Mouse (Mus musculus): ENCODE data around the gene Chrna3. TPM values are rescaled to one million over a fixed set of nuclear protein-coding genes. Genes with fewer than 3 reads are reported as not detected.

Chrna3 gene
- polyA plus RNA-seq, 1 experiment = 0.05 TPM

- no peaks in the 10 kb centered on the region for H3K36me3 ChIP-seq (ENCODE audit: control insufficient read depth, insufficient read depth, low read length)
- no peak for TF ChIP-seq POLR2A (IDR thresholded peaks at IDR 0.05; ENCODE audit: control insufficient read depth, low read depth, low read length)
- TF ChIP-seq CTCF (IDR thresholded peaks at IDR 0.05; ENCODE audit: control insufficient read depth, insufficient read depth, insufficient replicate concordance, low read depth, low read length) = no peak
- no peak overlapping the region for H3K27ac ChIP-seq (ENCODE audit: control insufficient read depth, insufficient read depth, low read depth, low read length)
- H3K27me3 ChIP-seq (ENCODE audit: control insufficient read depth, insufficient read depth, low read length) = no peaks in the 10 kb centered on the region
- peaks cover 11% of the 10 kb centered on the region for H3K4me1 ChIP-seq (ENCODE audit: control insufficient read depth, insufficient read depth, low read length)
- H3K4me3 ChIP-seq (ENCODE audit: control insufficient read depth, low read depth, low read length) = no peak overlapping the region
Observed at GRCm38 (mm10) chr9:55046764-55047163, 20.4 kb upstream of the Chrna3 start.

DNA sequence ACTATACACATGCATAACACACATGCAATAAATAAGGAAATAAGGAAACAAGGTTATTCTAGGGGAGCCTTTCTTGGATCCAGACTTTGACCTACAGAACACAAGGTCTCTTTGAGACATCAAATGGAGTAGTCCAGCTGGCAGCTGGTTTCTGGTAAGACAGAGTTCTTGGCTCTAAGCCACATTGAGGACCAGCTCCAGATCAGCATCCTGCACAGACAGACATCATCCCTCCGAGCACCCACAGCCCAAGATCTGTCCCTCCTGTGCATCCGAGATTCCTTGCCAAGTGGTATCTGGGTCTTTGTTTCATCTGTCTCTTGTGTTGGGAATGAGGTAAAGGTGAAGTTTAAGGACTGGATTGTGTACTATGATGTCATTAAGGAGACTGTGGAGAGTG, 18.6 kb upstream of the Chrna3 start:
- H3K4me3 ChIP-seq (ENCODE audit: control insufficient read depth, low read depth, low read length) = no peak overlapping the region
- H3K4me1 ChIP-seq (ENCODE audit: control insufficient read depth, insufficient read depth, low read length) = peaks cover 11% of the 10 kb centered on the region
- no peaks in the 10 kb centered on the region for H3K36me3 ChIP-seq (ENCODE audit: control insufficient read depth, insufficient read depth, low read length)
- H3K27me3 ChIP-seq (ENCODE audit: control insufficient read depth, insufficient read depth, low read length) = no peaks in the 10 kb centered on the region
- no peak overlapping the region for H3K27ac ChIP-seq (ENCODE audit: control insufficient read depth, insufficient read depth, low read depth, low read length)
- no peak for TF ChIP-seq CTCF (IDR thresholded peaks at IDR 0.05; ENCODE audit: control insufficient read depth, insufficient read depth, insufficient replicate concordance, low read depth, low read length)
- no peak for TF ChIP-seq POLR2A (IDR thresholded peaks at IDR 0.05; ENCODE audit: control insufficient read depth, low read depth, low read length)

GRCm38 (mm10) chr9:55043688-55044087, 17.3 kb upstream of the Chrna3 start:
- H3K27me3 ChIP-seq (ENCODE audit: control insufficient read depth, insufficient read depth, low read length) = no peaks in the 10 kb centered on the region
- peaks cover 7% of the 10 kb centered on the region for H3K4me1 ChIP-seq (ENCODE audit: control insufficient read depth, insufficient read depth, low read length)
- H3K27ac ChIP-seq (ENCODE audit: control insufficient read depth, insufficient read depth, low read depth, low read length) = no peak overlapping the region
- TF ChIP-seq CTCF (IDR thresholded peaks at IDR 0.05; ENCODE audit: control insufficient read depth, insufficient read depth, insufficient replicate concordance, low read depth, low read length) = no peak
- TF ChIP-seq POLR2A (IDR thresholded peaks at IDR 0.05; ENCODE audit: control insufficient read depth, low read depth, low read length) = no peak
- H3K4me3 ChIP-seq (ENCODE audit: control insufficient read depth, low read depth, low read length) = no peak overlapping the region
- no peaks in the 10 kb centered on the region for H3K36me3 ChIP-seq (ENCODE audit: control insufficient read depth, insufficient read depth, low read length)

DNA sequence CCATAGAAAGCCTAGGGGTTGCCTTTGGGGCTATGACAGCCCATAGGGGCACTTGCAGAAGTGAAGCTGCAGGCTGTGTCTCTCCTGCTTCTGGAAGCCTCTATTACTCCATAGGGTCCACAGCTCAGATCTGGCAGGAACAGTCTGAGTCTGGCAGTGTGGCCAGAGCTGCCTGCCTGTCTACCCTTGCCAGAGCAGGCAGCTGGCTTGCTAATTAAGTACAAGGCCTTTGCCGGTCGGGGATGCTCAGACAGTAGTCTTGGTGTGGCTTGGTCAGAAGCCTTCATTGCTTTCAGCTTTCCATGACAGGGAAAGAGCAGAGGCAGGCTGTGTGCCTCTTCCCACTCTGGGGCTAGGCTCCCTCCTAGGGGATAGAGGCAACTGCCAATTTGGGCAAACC, 15.0 kb upstream of the Chrna3 start:
- no peak overlapping the region for H3K27ac ChIP-seq (ENCODE audit: control insufficient read depth, insufficient read depth, low read depth, low read length)
- no peaks in the 10 kb centered on the region for H3K27me3 ChIP-seq (ENCODE audit: control insufficient read depth, insufficient read depth, low read length)
- no peak for TF ChIP-seq POLR2A (IDR thresholded peaks at IDR 0.05; ENCODE audit: control insufficient read depth, low read depth, low read length)
- no peak for TF ChIP-seq CTCF (IDR thresholded peaks at IDR 0.05; ENCODE audit: control insufficient read depth, insufficient read depth, insufficient replicate concordance, low read depth, low read length)
- H3K4me3 ChIP-seq (ENCODE audit: control insufficient read depth, low read depth, low read length) = no peak overlapping the region
- H3K4me1 ChIP-seq (ENCODE audit: control insufficient read depth, insufficient read depth, low read length) = no peaks in the 10 kb centered on the region
- H3K36me3 ChIP-seq (ENCODE audit: control insufficient read depth, insufficient read depth, low read length) = no peaks in the 10 kb centered on the region

GRCm38 (mm10) chr9:55039983-55040382, 13.6 kb upstream of the Chrna3 start:
- H3K4me1 ChIP-seq (ENCODE audit: control insufficient read depth, insufficient read depth, low read length) = no peaks in the 10 kb centered on the region
- H3K36me3 ChIP-seq (ENCODE audit: control insufficient read depth, insufficient read depth, low read length) = no peaks in the 10 kb centered on the region

DNA sequence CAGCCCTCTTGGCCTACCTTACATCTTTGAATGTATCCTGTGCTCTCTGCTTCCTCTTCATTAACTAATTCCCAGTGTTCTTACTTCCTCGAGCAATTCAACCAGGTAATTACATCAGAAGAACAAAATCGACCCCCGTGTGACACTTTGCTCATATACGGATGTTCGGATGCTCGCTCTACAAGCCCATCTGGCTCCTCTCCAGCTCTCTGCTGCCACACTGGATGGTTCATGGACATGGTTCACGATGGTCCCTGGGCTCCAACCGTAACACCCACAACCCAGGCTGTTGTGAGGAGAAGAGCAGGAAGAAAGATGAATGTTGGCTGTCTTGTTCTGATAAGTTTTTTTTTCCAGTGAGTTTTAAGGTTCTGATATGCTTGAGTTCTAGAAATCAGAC, 12.6 kb upstream of the Chrna3 start:
- Histone ChIP-seq H3K4me1 (ENCODE audit: control insufficient read depth, insufficient read depth, low read length) (no peaks in the 10 kb centered on the region), H3K4me3 (ENCODE audit: control insufficient read depth, low read depth, low read length) (no peak overlapping the region), H3K27ac (ENCODE audit: control insufficient read depth, insufficient read depth, low read depth, low read length) (no peak overlapping the region), H3K36me3 (ENCODE audit: control insufficient read depth, insufficient read depth, low read length) (no peaks in the 10 kb centered on the region), H3K27me3 (ENCODE audit: control insufficient read depth, insufficient read depth, low read length) (no peaks in the 10 kb centered on the region)
- TF ChIP-seq CTCF (IDR thresholded peaks at IDR 0.05; ENCODE audit: control insufficient read depth, insufficient read depth, insufficient replicate concordance, low read depth, low read length) = no peak
- no peak for TF ChIP-seq POLR2A (IDR thresholded peaks at IDR 0.05; ENCODE audit: control insufficient read depth, low read depth, low read length)

More at GRCm38 (mm10) chr9:55039983-55040382, 13.6 kb upstream of the Chrna3 start:
- no peak for TF ChIP-seq POLR2A (IDR thresholded peaks at IDR 0.05; ENCODE audit: control insufficient read depth, low read depth, low read length)
- TF ChIP-seq CTCF (IDR thresholded peaks at IDR 0.05; ENCODE audit: control insufficient read depth, insufficient read depth, insufficient replicate concordance, low read depth, low read length) = no peak
- Histone ChIP-seq H3K4me3 (ENCODE audit: control insufficient read depth, low read depth, low read length) (no peak overlapping the region), H3K27ac (ENCODE audit: control insufficient read depth, insufficient read depth, low read depth, low read length) (no peak overlapping the region), H3K27me3 (ENCODE audit: control insufficient read depth, insufficient read depth, low read length) (no peaks in the 10 kb centered on the region)

GRCm38 (mm10) chr9:55031435-55032167, 5.2 kb upstream of the Chrna3 start:
- no peaks in the 10 kb centered on the region; the same call in 1 of the 2 replicates for H3K27me3 ChIP-seq (ENCODE audit: control insufficient read depth, insufficient read depth, low read length)
- TF ChIP-seq POLR2A (IDR thresholded peaks at IDR 0.05; ENCODE audit: control insufficient read depth, low read depth, low read length) (no peak), CTCF (IDR thresholded peaks at IDR 0.05; ENCODE audit: control insufficient read depth, insufficient read depth, insufficient replicate concordance, low read depth, low read length) (no peak)
- H3K27ac ChIP-seq (ENCODE audit: control insufficient read depth, insufficient read depth, low read depth, low read length) = no peak overlapping the region
- no peak overlapping the region for H3K4me3 ChIP-seq (ENCODE audit: control insufficient read depth, low read depth, low read length)
- no peaks in the 10 kb centered on the region for H3K36me3 ChIP-seq (ENCODE audit: control insufficient read depth, insufficient read depth, low read length)
- peaks cover 4% of the 10 kb centered on the region for H3K4me1 ChIP-seq (ENCODE audit: control insufficient read depth, insufficient read depth, low read length)

Data from testis, adult 2 months (tissue).